Mouse (Mus musculus) forebrain, embryonic 10.5 days (tissue): ENCODE results near the gene Fnip1. TPM values are rescaled to one million over a fixed set of nuclear protein-coding genes. Genes with fewer than 3 reads are reported as not detected.

Experiments used
- DNase-seq: peaks from one replicate; pipeline ENCODE4 v3.0.0-alpha.2; 2017; ENCODE audit warnings: low spot score; ENCODE audit errors: extremely low spot score
- H3K27ac ChIP-seq: fragments of 300-500 bp; sonication (generic); 2 replicates; pipeline ENCODE4 v1.5.1; 2016; ENCODE audit warnings: mild to moderate bottlenecking
- H3K27me3 ChIP-seq: fragments of 300-500 bp; sonication (generic); 2 replicates; pipeline ENCODE4 v1.6.1; 2016; ENCODE audit warnings: mild to moderate bottlenecking; ENCODE audit not compliant: poor library complexity, severe bottlenecking
- H3K36me3 ChIP-seq: fragments of 300-500 bp; sonication (generic); replicated peaks from 2 replicates; pipeline ENCODE4 v1.6.1; 2016; ENCODE audit warnings: mild to moderate bottlenecking, moderate library complexity
- H3K4me1 ChIP-seq: fragments of 300-500 bp; sonication (generic); 2 replicates; pipeline ENCODE4 v1.6.1; 2016
- H3K4me3 ChIP-seq: fragments of 300-500 bp; sonication (generic); 2 replicates; pipeline ENCODE4 v1.5.1; 2016; ENCODE audit warnings: mild to moderate bottlenecking, moderate library complexity
- H3K9me3 ChIP-seq: fragments of 300-500 bp; sonication (generic); 2 replicates; pipeline ENCODE4 v1.6.1; 2016; ENCODE audit warnings: mild to moderate bottlenecking, moderate library complexity
- WGBS: fragments of 180-500 bp; shearing (Covaris S2); methylation state at CpG from one replicate; pipeline ENCODE4 v1.1.7; 2016; 5-methylcytosine and 5-hydroxymethylcytosine counted together
- polyA plus RNA-seq: library from polyadenylated mRNA; unstranded; fragments of >200 nt; fragmentation: Nextera tagmentation; extraction: Ambion mirVana; gene quantifications from 2 replicates; pipeline ENCODE4 v1.2.1, GENCODE M21; 2016

The Fnip1 gene
- polyA plus RNA-seq, 1 experiment from 2014 or later: 8.9 TPM

DNA sequence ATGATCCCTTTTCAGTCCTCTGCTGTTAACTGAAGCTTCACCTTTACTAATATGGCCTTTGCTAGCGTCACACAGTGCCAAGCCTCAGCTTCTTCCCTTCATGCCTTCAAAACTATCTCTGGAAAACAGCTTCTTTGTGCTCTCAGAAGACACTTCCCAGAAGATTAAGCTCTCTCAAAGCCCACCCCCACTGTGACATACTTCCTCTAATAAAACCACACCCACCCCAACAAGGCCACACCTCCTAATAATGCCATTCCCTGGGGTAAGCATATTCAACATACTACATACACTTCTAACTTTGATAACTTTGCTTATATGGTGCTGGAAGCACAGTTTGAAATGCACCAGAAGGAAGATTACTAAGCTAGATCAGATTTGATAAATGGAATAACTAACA is 92.9 kb downstream of the Fnip1 start:
- H3K36me3 ChIP-seq: no peaks in the 10 kb centered on the region
- H3K9me3 ChIP-seq: no peaks in the 10 kb centered on the region
- no peak overlapping the region for H3K4me3 ChIP-seq
- no peaks in the 10 kb centered on the region for H3K4me1 ChIP-seq
- no peaks in the 10 kb centered on the region for H3K27me3 ChIP-seq
- 87% methylated on average over 1 of the region's 1 CpGs for WGBS
- no peak for DNase-seq
- H3K27ac ChIP-seq: no peak overlapping the region

DNA sequence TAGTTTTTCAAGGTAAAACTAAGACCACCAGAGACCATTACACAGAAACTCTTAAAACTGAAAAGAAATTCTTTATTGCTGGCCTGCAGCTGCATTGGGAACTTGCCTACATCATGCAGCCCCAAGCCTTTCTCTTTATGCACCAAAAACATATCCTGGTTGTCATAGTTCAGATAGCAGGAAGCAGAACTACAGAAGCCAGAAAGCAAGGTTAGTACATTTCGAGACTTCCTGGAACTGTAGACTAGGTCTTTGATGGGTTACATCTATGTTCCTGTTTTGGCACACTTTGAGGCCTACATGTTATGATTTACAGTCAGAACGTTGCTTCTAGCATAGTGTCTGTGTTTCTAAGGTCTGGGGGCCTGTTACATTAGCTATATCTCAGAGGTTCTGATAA is 95.8 kb downstream of the Fnip1 start:
- H3K9me3 ChIP-seq: no peaks in the 10 kb centered on the region
- no peak overlapping the region for H3K27ac ChIP-seq
- DNase-seq: no peak
- no peak overlapping the region for H3K4me3 ChIP-seq
- H3K36me3 ChIP-seq: no peaks in the 10 kb centered on the region
- no peaks in the 10 kb centered on the region for H3K27me3 ChIP-seq
- WGBS: 82% methylated on average over 2 of the region's 2 CpGs
- H3K4me1 ChIP-seq: peaks cover 5% of the 10 kb centered on the region; the same call in 1 of the 2 replicates

DNA sequence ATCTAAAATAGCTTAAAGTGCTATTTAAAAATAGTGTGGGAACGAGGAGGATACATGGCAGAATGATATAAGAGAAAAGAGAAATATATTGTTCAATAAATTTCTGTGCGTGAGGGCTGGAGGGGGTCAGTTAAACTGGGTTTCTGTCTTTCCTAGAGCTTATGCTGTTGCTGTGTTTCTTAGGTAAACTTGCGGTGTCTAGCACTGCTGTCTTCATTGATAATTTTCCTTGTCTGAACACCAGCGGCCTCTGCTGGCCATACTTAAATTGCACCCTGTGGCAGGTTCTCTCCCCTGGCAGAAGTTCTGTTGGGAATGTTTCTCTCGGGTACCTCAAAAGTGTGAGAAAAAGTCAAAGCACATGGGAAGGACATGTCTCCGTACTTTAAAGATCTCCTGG is 96.9 kb downstream of the Fnip1 start:
- no peaks in the 10 kb centered on the region for H3K9me3 ChIP-seq

DNA sequence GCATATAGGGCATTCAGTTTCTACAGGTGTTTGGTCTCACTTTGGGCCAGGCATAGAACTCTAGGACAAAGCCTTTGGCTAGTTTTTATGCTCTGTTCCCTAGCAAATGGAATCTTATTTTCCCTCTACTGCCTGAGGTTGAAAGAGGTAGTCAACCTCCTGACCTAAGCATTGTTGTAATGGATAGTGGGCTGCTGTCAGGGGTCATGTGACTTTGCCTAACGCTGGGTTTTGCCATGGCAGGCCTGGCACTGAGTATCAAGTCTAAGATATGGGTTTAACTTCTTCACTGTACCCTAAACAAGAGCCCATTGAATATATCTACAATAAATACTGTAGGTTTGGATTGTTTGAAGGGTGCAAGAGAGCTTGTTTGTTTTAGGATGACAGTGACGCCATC is 101.0 kb downstream of the Fnip1 start:
- 80% methylated on average over 2 of the region's 2 CpGs for WGBS

More for the DNA sequence above, 96.9 kb downstream of the Fnip1 start:
- Histone ChIP-seq H3K27me3 (no peaks in the 10 kb centered on the region), H3K27ac (no peak overlapping the region), H3K4me3 (no peak overlapping the region), H3K4me1 (peaks cover 8% of the 10 kb centered on the region; the same call in 1 of the 2 replicates), H3K36me3 (no peaks in the 10 kb centered on the region)
- peak; percentile 54 for DNase-seq
- WGBS: 53% methylated on average over 6 of the region's 6 CpGs

DNA sequence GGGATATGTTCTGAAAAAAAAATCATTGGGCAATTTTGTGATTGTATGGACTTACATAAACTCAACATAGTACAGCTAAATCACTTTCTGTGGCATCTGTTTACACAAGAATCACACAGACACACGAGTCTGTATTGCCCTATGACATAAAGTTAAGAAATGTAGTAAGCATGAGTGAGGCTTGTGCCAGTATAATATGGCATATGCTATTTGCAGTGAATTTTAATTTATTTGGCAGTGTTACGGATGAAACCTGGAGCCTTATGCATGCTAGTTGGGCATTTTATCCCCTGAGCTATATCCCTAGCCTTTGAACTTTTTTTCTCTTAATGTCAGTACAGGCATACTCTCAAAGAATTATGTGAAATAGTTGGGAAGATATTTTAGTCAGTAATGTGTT is 101.5 kb downstream of the Fnip1 start:
- no peak overlapping the region for H3K27ac ChIP-seq
- no peak for DNase-seq
- no peaks in the 10 kb centered on the region for H3K9me3 ChIP-seq
- H3K4me1 ChIP-seq: peaks cover 8% of the 10 kb centered on the region; the same call in 1 of the 2 replicates
- H3K36me3 ChIP-seq: no peaks in the 10 kb centered on the region
- no peaks in the 10 kb centered on the region for H3K27me3 ChIP-seq
- 92% methylated on average over 2 of the region's 2 CpGs for WGBS
- H3K4me3 ChIP-seq: no peak overlapping the region

More for the DNA sequence above, 101.0 kb downstream of the Fnip1 start:
- peaks cover 8% of the 10 kb centered on the region; the same call in 1 of the 2 replicates for H3K4me1 ChIP-seq
- no peaks in the 10 kb centered on the region for H3K9me3 ChIP-seq
- no peaks in the 10 kb centered on the region for H3K27me3 ChIP-seq
- H3K27ac ChIP-seq: no peak overlapping the region
- no peaks in the 10 kb centered on the region for H3K36me3 ChIP-seq
- DNase-seq: no peak
- H3K4me3 ChIP-seq: no peak overlapping the region

DNA sequence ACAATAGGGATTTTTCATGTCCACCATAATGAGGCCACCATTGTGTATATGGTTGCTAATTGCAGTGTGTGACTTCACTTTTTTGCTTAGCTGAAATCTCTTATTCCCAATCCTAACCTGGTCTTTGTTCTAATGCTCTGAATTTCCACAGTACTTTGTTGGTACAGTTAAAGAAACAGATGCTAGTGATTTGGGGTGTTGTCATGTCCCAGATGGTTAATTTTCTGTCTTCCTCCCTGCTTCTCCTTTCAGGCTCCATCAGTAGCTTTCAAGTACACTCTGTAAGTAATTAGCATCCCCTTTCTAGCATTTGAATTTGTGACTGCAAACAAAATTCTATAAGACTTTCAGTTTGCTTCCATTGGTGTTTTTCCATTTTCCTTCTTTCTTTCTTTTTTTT is 102.3 kb downstream of the Fnip1 start:
- H3K4me1 ChIP-seq: peaks cover 8% of the 10 kb centered on the region; the same call in 1 of the 2 replicates
- H3K27me3 ChIP-seq: no peaks in the 10 kb centered on the region
- no peak overlapping the region for H3K4me3 ChIP-seq
- H3K27ac ChIP-seq: no peak overlapping the region
- DNase-seq: no peak
- no peaks in the 10 kb centered on the region for H3K9me3 ChIP-seq
- H3K36me3 ChIP-seq: no peaks in the 10 kb centered on the region

DNA sequence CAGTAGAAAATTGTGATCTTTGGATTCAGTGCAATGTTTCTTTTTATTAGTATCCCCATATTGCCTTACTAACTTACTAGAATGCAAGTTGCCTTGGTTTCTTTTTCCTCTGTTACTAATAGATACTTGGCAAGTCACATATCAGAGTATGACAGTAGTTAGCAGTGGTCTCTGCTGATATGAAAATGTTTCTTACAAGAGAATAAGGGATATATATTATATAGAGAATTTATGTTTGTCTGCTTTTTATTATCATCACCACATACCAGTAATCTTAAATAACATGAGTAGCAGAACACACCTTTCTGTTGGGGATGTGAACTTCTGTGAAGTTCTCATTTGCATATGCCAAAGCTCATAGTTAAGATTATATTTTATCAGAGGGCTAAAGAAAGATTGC is 104.4 kb downstream of the Fnip1 start:
- Histone ChIP-seq H3K36me3 (no peaks in the 10 kb centered on the region), H3K27me3 (no peaks in the 10 kb centered on the region), H3K4me3 (no peak overlapping the region), H3K27ac (no peak overlapping the region), H3K4me1 (peaks cover 8% of the 10 kb centered on the region; the same call in 1 of the 2 replicates), H3K9me3 (no peaks in the 10 kb centered on the region)
- DNase-seq: no peak

DNA sequence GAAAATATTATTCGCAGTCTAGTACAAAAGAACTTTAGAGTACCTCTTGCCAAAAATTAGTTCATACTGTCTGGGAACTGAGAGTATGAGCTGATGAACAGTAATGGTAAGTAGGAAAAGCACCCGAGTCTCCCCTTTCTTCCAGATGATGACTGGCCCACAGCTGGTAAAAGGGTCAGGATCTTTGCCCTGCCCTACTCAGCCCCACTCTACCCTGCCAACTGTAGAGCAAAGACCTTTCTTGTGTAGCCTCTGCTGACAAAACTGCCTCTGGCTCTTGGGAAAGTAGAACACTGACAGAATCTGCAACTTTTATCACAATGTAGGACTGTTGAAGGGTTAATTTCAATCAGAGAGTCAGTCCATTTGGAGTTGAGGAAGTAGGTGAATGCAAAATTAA is 117.0 kb downstream of the Fnip1 start:
- H3K27me3 ChIP-seq: no peaks in the 10 kb centered on the region
- no peaks in the 10 kb centered on the region for H3K36me3 ChIP-seq
- no peak overlapping the region for H3K27ac ChIP-seq
- 77% methylated on average over 2 of the region's 2 CpGs for WGBS
- H3K9me3 ChIP-seq: no peaks in the 10 kb centered on the region
- no peak overlapping the region for H3K4me3 ChIP-seq
- H3K4me1 ChIP-seq: peaks cover 3% of the 10 kb centered on the region; the same call in 1 of the 2 replicates
- no peak for DNase-seq

DNA sequence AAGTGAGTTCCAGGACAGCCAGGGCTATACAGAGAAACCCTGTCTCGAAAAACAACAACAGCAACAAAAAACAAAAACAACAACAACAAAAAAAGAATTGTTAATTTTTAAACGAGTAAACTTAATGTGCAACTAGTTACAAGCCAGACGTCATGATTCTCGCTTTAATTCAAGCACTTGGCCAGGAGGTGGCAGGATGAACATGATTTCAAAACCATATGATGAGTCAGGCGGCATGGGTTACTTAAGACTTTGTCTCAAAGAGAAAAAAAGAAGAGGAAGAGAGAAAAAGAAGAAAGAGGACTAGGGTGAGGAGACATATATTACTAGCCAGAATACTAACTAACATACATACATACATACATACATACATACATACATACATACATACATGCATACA is 124.8 kb downstream of the Fnip1 start:
- H3K9me3 ChIP-seq: no peaks in the 10 kb centered on the region
- H3K27ac ChIP-seq: no peak overlapping the region
- WGBS: 91% methylated on average over 5 of the region's 5 CpGs

More for the DNA sequence above, 124.8 kb downstream of the Fnip1 start:
- H3K27me3 ChIP-seq: no peaks in the 10 kb centered on the region
- no peak overlapping the region for H3K4me3 ChIP-seq
- no peaks in the 10 kb centered on the region for H3K4me1 ChIP-seq
- no peaks in the 10 kb centered on the region for H3K36me3 ChIP-seq
- no peak for DNase-seq

Other genes with a start within 250 kb of the Fnip1 start
- not detected in 2 replicates for gene Csf2, start 188.5 kb upstream of the Fnip1 start, polyA plus RNA-seq
- not detected in 2 replicates for gene Il3, start 170.9 kb upstream of the Fnip1 start, polyA plus RNA-seq
- 11.3 and 12.1 TPM in 2 replicates for gene Acsl6, start 134.4 kb upstream of the Fnip1 start, polyA plus RNA-seq
- not detected in 2 replicates for gene Meikin, start 67.5 kb upstream of the Fnip1 start, polyA plus RNA-seq
- gene Rapgef6, start 84.6 kb downstream of the Fnip1 start, polyA plus RNA-seq: 31.3 and 31.7 TPM in 2 replicates